Mouse (Mus musculus) testis, adult 2 months (tissue): ENCODE results near the gene Kcnh4.

Source experiments
- CTCF ChIP-seq: fragments of 200-500 bp; IDR thresholded peaks from 2 replicates; pipeline ENCODE4 v1.5.1; 2012; ENCODE audit warnings: low read depth, mild to moderate bottlenecking, inconsistent platforms, low read length, moderate library complexity; ENCODE audit not compliant: control insufficient read depth, insufficient read depth, insufficient replicate concordance
- POLR2A ChIP-seq: fragments of 200-500 bp; IDR thresholded peaks from 2 replicates; pipeline ENCODE4 v1.6.1; 2012; ENCODE audit warnings: low read depth, mild to moderate bottlenecking, inconsistent platforms, low read length, moderate library complexity; ENCODE audit not compliant: control insufficient read depth

GRCm38 (mm10) chr11:100785774-100786173 is 26.0 kb upstream of the Kcnh4 start:
- TF ChIP-seq POLR2A = no peak
- no peak for TF ChIP-seq CTCF
